Mouse (Mus musculus) neural tube, embryonic 13.5 days (tissue): ENCODE measurements around the gene Rhbdd1. TPM values are rescaled to one million over a fixed set of nuclear protein-coding genes. Genes with fewer than 3 reads are reported as not detected.
A peak's percentile ranks its signal among the peaks of the same experiment; 100 is the strongest.

Experiments
- ATAC-seq: fragments of 200-750 bp; cut with Nextera tagmentation; 2 replicates; pipeline ENCODE4 v1.8.0; 2017; ENCODE audit warnings: low read depth, mild to moderate bottlenecking, moderate TSS enrichment, moderate library complexity
- H3K27ac ChIP-seq: fragments of 300-500 bp; sonication (generic); replicated peaks from 2 replicates; pipeline ENCODE4 v1.5.1; 2015; ENCODE audit warnings: moderate library complexity, mild to moderate bottlenecking, inconsistent platforms
- H3K27me3 ChIP-seq: fragments of 300-500 bp; sonication (generic); 2 replicates; pipeline ENCODE4 v1.6.1; 2015; ENCODE audit warnings: mild to moderate bottlenecking, inconsistent platforms
- H3K36me3 ChIP-seq: fragments of 300-500 bp; sonication (generic); 2 replicates; pipeline ENCODE4 v1.6.1; 2015; ENCODE audit warnings: mild to moderate bottlenecking, inconsistent platforms
- H3K4me1 ChIP-seq: fragments of 300-500 bp; sonication (generic); replicated peaks from 2 replicates; pipeline ENCODE4 v1.6.1; 2015; ENCODE audit warnings: inconsistent platforms
- H3K4me2 ChIP-seq: fragments of 300-500 bp; sonication (generic); 2 replicates; pipeline ENCODE4 v1.6.1; 2015; ENCODE audit warnings: inconsistent platforms, mild to moderate bottlenecking, moderate library complexity
- H3K4me3 ChIP-seq: fragments of 300-500 bp; sonication (generic); 2 replicates; pipeline ENCODE4 v1.5.1; 2015; ENCODE audit warnings: mild to moderate bottlenecking, inconsistent platforms
- H3K9ac ChIP-seq: fragments of 300-500 bp; sonication (generic); 2 replicates; pipeline ENCODE4 v1.6.1; 2015; ENCODE audit warnings: moderate library complexity, mild to moderate bottlenecking, inconsistent platforms
- H3K9me3 ChIP-seq: fragments of 300-500 bp; sonication (generic); 2 replicates; pipeline ENCODE4 v1.6.1; 2016; ENCODE audit warnings: inconsistent platforms
- WGBS: fragments of 180-500 bp; shearing (Covaris S2); methylation state at CpG from one replicate; pipeline ENCODE4 v1.1.7; 2015; 5-methylcytosine and 5-hydroxymethylcytosine counted together
- polyA plus RNA-seq: library from polyadenylated mRNA; unstranded; fragments of >200 nt; fragmentation: Nextera tagmentation; extraction: Ambion mirVana; gene quantifications from 2 replicates; pipeline ENCODE4 v1.2.1, GENCODE M21; 2015

Gene Rhbdd1
- polyA plus RNA-seq, 1 experiment from 2014 or later: 4.1 TPM

- ATAC-seq: no peak
- Histone ChIP-seq H3K9me3 (no peaks in the 10 kb centered on the region), H3K4me1 (peaks cover 76% of the 10 kb centered on the region), H3K36me3 (peaks cover 15% of the 10 kb centered on the region), H3K27ac (peak overlapping the region; percentile 64), H3K4me3 (peak overlapping the region; percentile 69), H3K4me2 (peak overlapping the region; percentile 85), H3K9ac (peak overlapping the region; percentile 76), H3K27me3 (no peaks in the 10 kb centered on the region)
- 12% methylated on average over 15 of the region's 15 CpGs for WGBS
Measured at GRCm38 (mm10) chr1:82286190-82287051, 29.8 kb upstream of the Rhbdd1 start.

DNA sequence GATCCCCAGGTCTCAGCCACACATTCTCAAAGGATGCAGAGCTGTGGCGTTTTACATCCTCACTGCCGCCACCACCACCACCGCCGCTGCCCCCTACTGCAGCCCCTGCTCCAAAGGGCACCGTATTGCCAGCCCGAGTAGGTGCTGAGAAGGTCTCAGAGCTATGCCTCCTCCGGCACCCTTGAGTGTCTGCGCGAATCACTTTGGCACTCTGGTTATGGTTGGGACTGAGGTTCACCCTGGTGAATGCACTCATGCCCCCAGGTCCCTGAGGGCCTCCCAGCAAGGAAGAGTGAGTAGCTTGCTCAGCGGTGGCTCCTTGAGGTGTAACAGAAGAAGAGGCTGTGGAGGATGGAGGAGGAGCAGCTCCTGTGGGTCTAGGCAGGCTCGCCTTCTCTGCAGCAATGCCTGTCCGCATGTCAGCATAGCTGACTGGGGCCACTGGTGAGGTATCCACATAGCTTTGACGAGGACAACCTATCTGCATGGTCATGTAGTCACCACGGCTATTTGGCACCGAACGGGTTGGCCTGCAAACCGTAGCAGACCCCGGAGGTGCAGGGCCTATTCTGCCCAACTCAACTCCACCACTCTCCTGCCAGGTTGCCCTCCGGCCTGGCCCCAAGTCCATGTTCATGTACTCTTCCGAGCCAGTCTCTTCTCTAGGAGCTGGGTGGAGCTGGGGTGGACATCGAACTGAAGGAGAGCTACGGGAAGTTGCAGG is 29.0 kb upstream of the Rhbdd1 start:
- Histone ChIP-seq H3K36me3 (peaks cover 15% of the 10 kb centered on the region), H3K9me3 (no peaks in the 10 kb centered on the region), H3K4me2 (peak overlapping the region; percentile 85), H3K27me3 (no peaks in the 10 kb centered on the region), H3K4me3 (peak overlapping the region; percentile 69), H3K4me1 (peaks cover 74% of the 10 kb centered on the region), H3K27ac (peak overlapping the region; percentile 64), H3K9ac (peak overlapping the region; percentile 76)
- no peak for ATAC-seq
- WGBS: 58% methylated on average over 22 of the region's 22 CpGs

- Histone ChIP-seq H3K4me2 (peak overlapping the region; percentile 85), H3K27ac (peak overlapping the region; percentile 64; the same call in 1 of the 2 replicates), H3K4me1 (peaks cover 73% of the 10 kb centered on the region), H3K36me3 (peaks cover 15% of the 10 kb centered on the region), H3K27me3 (no peaks in the 10 kb centered on the region), H3K9me3 (no peaks in the 10 kb centered on the region), H3K9ac (peak overlapping the region; percentile 76), H3K4me3 (peak overlapping the region; percentile 69)
- WGBS: 85% methylated on average over 16 of the region's 16 CpGs
- no peak for ATAC-seq
Measured at GRCm38 (mm10) chr1:82287776-82288325, 28.4 kb upstream of the Rhbdd1 start.

GRCm38 (mm10) chr1:82288421-82288990 is 27.7 kb upstream of the Rhbdd1 start:
- peaks cover 76% of the 10 kb centered on the region for H3K4me1 ChIP-seq
- H3K36me3 ChIP-seq: peaks cover 15% of the 10 kb centered on the region
- ATAC-seq: no peak
- no peaks in the 10 kb centered on the region for H3K9me3 ChIP-seq
- peak overlapping the region; percentile 83; the same call in 1 of the 2 replicates for H3K9ac ChIP-seq
- no peak overlapping the region for H3K27ac ChIP-seq
- peak overlapping the region; percentile 85 for H3K4me2 ChIP-seq
- peak overlapping the region; percentile 69 for H3K4me3 ChIP-seq
- no peaks in the 10 kb centered on the region for H3K27me3 ChIP-seq
- WGBS: 94% methylated on average over 18 of the region's 18 CpGs

DNA sequence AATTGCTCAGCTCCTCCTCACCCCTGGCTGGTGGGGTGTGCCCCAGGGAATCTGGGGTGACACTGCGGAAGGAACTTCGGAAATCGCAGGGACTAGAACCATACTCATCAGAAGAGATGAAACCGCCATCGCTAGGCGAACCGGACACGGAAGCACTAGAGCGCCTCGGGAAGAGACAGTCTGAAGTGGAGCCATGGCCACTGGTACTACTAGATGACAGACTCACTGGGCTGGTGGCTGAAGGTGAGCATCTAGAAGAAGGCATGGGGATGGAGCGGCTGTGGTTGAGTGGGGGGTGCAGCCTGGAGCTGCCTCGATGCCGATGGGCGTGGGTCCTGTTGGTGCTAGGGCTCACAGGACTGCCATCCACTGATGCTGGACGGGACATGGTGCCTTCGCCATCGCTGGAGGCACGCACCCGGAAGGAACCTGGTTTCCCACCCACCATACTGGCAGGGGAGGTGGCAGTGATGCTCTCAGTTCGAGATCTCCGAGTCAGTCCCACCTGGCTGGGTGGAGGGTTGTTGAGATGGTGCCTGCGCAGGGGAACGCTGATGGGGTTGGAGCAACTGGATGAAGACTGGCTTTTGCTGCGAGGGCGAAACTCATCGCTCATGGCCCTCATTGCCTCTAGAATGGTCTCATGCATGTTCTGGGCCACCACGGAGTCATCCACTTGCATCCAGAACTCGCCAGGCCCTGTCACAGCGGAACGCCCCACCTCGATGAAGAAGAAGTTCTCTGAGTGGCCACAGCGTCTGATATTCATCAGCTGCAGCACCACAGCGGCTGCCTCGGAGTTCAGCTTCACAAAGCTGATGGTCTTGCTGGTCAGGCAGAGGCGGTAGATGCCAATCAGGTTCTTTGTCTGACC is 26.9 kb upstream of the Rhbdd1 start:
- Histone ChIP-seq H3K36me3 (peaks cover 15% of the 10 kb centered on the region), H3K9ac (peak overlapping the region; percentile 83), H3K27me3 (no peaks in the 10 kb centered on the region), H3K9me3 (no peaks in the 10 kb centered on the region), H3K27ac (peak overlapping the region; percentile 98), H3K4me2 (peak overlapping the region; percentile 85), H3K4me3 (peak overlapping the region; percentile 69), H3K4me1 (peaks cover 74% of the 10 kb centered on the region)
- 69% methylated on average over 35 of the region's 35 CpGs for WGBS
- no peak for ATAC-seq

- Histone ChIP-seq H3K4me2 (peak overlapping the region; percentile 85), H3K27ac (peak overlapping the region; percentile 98), H3K27me3 (no peaks in the 10 kb centered on the region), H3K4me1 (peaks cover 67% of the 10 kb centered on the region), H3K9ac (peak overlapping the region; percentile 83), H3K4me3 (peak overlapping the region; percentile 69), H3K36me3 (peaks cover 15% of the 10 kb centered on the region), H3K9me3 (no peaks in the 10 kb centered on the region)
- WGBS: under 1% methylated on average over 45 of the region's 45 CpGs
- ATAC-seq: peak; percentile 2; the same call in 1 of the 2 replicates
Measured at GRCm38 (mm10) chr1:82289990-82290681, 26.1 kb upstream of the Rhbdd1 start.

DNA sequence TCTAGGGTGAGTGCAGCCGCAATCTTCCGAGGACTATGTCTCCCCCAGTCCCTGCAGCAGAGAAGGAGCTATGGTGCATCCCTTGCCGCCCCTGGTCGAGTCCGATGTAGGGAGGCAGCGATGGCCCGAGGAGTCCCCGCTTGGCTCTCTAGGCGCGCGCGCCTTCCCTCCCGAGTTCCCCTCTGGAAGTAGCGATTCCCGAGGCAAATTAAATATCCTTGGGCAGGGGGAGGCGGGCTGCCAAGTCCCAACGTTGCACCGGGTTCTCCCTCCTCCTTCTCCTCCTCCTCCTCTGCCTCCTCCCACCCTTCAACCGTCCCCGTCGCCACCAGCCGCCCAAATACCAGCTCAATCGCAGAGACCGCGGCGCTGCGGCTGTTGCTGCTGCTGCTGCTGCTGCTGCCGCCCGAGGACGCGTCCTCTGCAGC is 25.5 kb upstream of the Rhbdd1 start:
- WGBS: under 1% methylated on average over 31 of the region's 31 CpGs
- no peaks in the 10 kb centered on the region for H3K9me3 ChIP-seq
- peak overlapping the region; percentile 98 for H3K27ac ChIP-seq
- no peaks in the 10 kb centered on the region for H3K27me3 ChIP-seq
- peaks cover 15% of the 10 kb centered on the region for H3K36me3 ChIP-seq
- peak overlapping the region; percentile 85 for H3K4me2 ChIP-seq
- ATAC-seq: peak; percentile 64
- peak overlapping the region; percentile 83 for H3K9ac ChIP-seq
- H3K4me3 ChIP-seq: peak overlapping the region; percentile 69
- peaks cover 61% of the 10 kb centered on the region for H3K4me1 ChIP-seq

DNA sequence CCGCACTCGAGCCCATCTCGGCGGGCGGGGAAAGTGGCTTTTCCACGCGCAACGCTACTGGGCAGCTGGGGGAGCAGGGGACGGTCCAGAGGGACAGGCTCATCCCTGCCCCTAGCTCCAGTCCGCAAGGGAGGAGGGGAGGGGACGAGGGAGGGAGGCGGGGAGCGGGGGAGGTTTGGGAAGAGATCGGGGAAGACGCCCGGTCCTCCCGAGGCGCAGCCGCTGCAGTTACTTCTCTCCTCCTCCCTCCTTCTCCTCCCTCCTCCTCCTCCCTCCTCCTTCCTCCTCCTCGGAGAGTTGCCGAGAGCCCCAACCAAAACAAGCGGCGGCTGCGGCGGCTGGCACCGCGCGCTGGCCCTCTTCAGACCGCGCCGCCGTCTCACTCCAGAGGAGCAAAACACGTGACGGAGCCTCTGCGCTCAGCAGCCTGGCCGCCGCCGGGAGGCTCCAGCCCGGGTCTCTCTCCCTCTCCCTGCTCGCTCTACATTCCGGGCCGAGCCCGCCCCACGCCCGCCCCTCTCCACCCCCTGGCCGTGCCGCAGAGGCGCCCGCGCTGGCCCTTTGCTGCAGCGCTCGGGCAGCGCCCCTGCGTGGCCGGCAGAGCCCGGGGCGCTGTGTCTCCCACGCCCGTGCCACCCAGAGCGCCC is 25.0 kb upstream of the Rhbdd1 start, which contains the start of gene Irs1:
Gene Irs1 (minus strand): TSS at position 266 of the 647 bp plus-strand sequence.
- Histone ChIP-seq H3K27ac (peak within 1 kb of the TSS; percentile 98), H3K4me3 (peak within 1 kb of the TSS; percentile 69), H3K4me2 (peak within 1 kb of the TSS; percentile 85), H3K27me3 (no peaks in the 10 kb centered on the region), H3K9me3 (no peaks in the 10 kb centered on the region), H3K36me3 (peaks cover 15% of the 10 kb centered on the region), H3K9ac (peak within 1 kb of the TSS; percentile 83), H3K4me1 (peaks cover 55% of the 10 kb centered on the region)
- under 1% methylated on average over 33 of the region's 60 CpGs for WGBS
- ATAC-seq: peak; percentile 84

GRCm38 (mm10) chr1:82291930-82292712 is 24.1 kb upstream of the Rhbdd1 start:
- peaks cover 1% of the 10 kb centered on the region; the same call in 1 of the 2 replicates for H3K27me3 ChIP-seq
- 1% methylated on average over 23 of the region's 23 CpGs for WGBS
- peak; percentile 6; the same call in 1 of the 2 replicates for ATAC-seq
- H3K9ac ChIP-seq: peak overlapping the region; percentile 83
- peak overlapping the region; percentile 85 for H3K4me2 ChIP-seq
- no peaks in the 10 kb centered on the region for H3K9me3 ChIP-seq
- H3K36me3 ChIP-seq: peaks cover 15% of the 10 kb centered on the region
- peaks cover 47% of the 10 kb centered on the region for H3K4me1 ChIP-seq
- H3K4me3 ChIP-seq: peak overlapping the region; percentile 69
- peak overlapping the region; percentile 98 for H3K27ac ChIP-seq
